Mouse (Mus musculus): Measurements from ENCODE around the gene Slc9a9. TPM values are rescaled to one million over a fixed set of nuclear protein-coding genes. Genes with fewer than 3 reads are reported as not detected.

Gene Slc9a9
- polyA plus RNA-seq, 1 experiment, result 5.3 TPM

GRCm38 (mm10) chr9:95125683-95126082, 456.0 kb downstream of the Slc9a9 start:
- DNase-seq (ENCODE audit: low read depth), result no peak
- TF ChIP-seq CTCF (IDR thresholded peaks at IDR 0.05; ENCODE audit: borderline replicate concordance, extremely low read depth, insufficient read depth, insufficient read length) (no peak), POLR2A (IDR thresholded peaks at IDR 0.05; ENCODE audit: borderline replicate concordance, extremely low read depth, insufficient read depth, insufficient read length, poor library complexity, severe bottlenecking) (no peak)

GRCm38 (mm10) chr9:95127774-95128173, 458.1 kb downstream of the Slc9a9 start:
- DNase-seq (ENCODE audit: low read depth), result no peak
- TF ChIP-seq CTCF (IDR thresholded peaks at IDR 0.05; ENCODE audit: borderline replicate concordance, extremely low read depth, insufficient read depth, insufficient read length), result no peak
- no peak for TF ChIP-seq POLR2A (IDR thresholded peaks at IDR 0.05; ENCODE audit: borderline replicate concordance, extremely low read depth, insufficient read depth, insufficient read length, poor library complexity, severe bottlenecking)

- no peak for DNase-seq (ENCODE audit: low read depth)
- TF ChIP-seq CTCF (IDR thresholded peaks at IDR 0.05; ENCODE audit: borderline replicate concordance, extremely low read depth, insufficient read depth, insufficient read length) (no peak), POLR2A (IDR thresholded peaks at IDR 0.05; ENCODE audit: borderline replicate concordance, extremely low read depth, insufficient read depth, insufficient read length, poor library complexity, severe bottlenecking) (no peak)
Measured at GRCm38 (mm10) chr9:95149206-95149729, 479.6 kb downstream of the Slc9a9 start.

GRCm38 (mm10) chr9:95150096-95150495, 480.4 kb downstream of the Slc9a9 start:
- TF ChIP-seq CTCF (IDR thresholded peaks at IDR 0.05; ENCODE audit: borderline replicate concordance, extremely low read depth, insufficient read depth, insufficient read length), result no peak
- TF ChIP-seq POLR2A (IDR thresholded peaks at IDR 0.05; ENCODE audit: borderline replicate concordance, extremely low read depth, insufficient read depth, insufficient read length, poor library complexity, severe bottlenecking), result no peak
- DNase-seq (ENCODE audit: low read depth), result no peak

- TF ChIP-seq CTCF (IDR thresholded peaks at IDR 0.05; ENCODE audit: borderline replicate concordance, extremely low read depth, insufficient read depth, insufficient read length) (no peak), POLR2A (IDR thresholded peaks at IDR 0.05; ENCODE audit: borderline replicate concordance, extremely low read depth, insufficient read depth, insufficient read length, poor library complexity, severe bottlenecking) (no peak)
- no peak for DNase-seq (ENCODE audit: low read depth)
Measured at GRCm38 (mm10) chr9:95150597-95150996, 480.9 kb downstream of the Slc9a9 start.

- DNase-seq (ENCODE audit: low read depth), result no peak
- TF ChIP-seq POLR2A (IDR thresholded peaks at IDR 0.05; ENCODE audit: borderline replicate concordance, extremely low read depth, insufficient read depth, insufficient read length, poor library complexity, severe bottlenecking), result no peak
- no peak for TF ChIP-seq CTCF (IDR thresholded peaks at IDR 0.05; ENCODE audit: borderline replicate concordance, extremely low read depth, insufficient read depth, insufficient read length)
Measured at GRCm38 (mm10) chr9:95150998-95151397, 481.3 kb downstream of the Slc9a9 start.

- peak; percentile 63 for DNase-seq (ENCODE audit: low read depth)
- TF ChIP-seq CTCF (IDR thresholded peaks at IDR 0.05; ENCODE audit: borderline replicate concordance, extremely low read depth, insufficient read depth, insufficient read length) (no peak), POLR2A (IDR thresholded peaks at IDR 0.05; ENCODE audit: borderline replicate concordance, extremely low read depth, insufficient read depth, insufficient read length, poor library complexity, severe bottlenecking) (no peak)
Measured at GRCm38 (mm10) chr9:95151746-95152145, 482.0 kb downstream of the Slc9a9 start.

- no peak for TF ChIP-seq POLR2A (IDR thresholded peaks at IDR 0.05; ENCODE audit: borderline replicate concordance, extremely low read depth, insufficient read depth, insufficient read length, poor library complexity, severe bottlenecking)
- TF ChIP-seq CTCF (IDR thresholded peaks at IDR 0.05; ENCODE audit: borderline replicate concordance, extremely low read depth, insufficient read depth, insufficient read length), result no peak
- no peak for DNase-seq (ENCODE audit: low read depth)
Measured at GRCm38 (mm10) chr9:95153966-95154365, 484.3 kb downstream of the Slc9a9 start.

- TF ChIP-seq POLR2A (IDR thresholded peaks at IDR 0.05; ENCODE audit: borderline replicate concordance, extremely low read depth, insufficient read depth, insufficient read length, poor library complexity, severe bottlenecking), result no peak
- no peak for DNase-seq (ENCODE audit: low read depth)
Measured at GRCm38 (mm10) chr9:95157948-95158347, 488.2 kb downstream of the Slc9a9 start.

- DNase-seq (ENCODE audit: low read depth), result no peak
Measured at GRCm38 (mm10) chr9:95158916-95159315, 489.2 kb downstream of the Slc9a9 start.

GRCm38 (mm10) chr9:95160575-95161300, 491.0 kb downstream of the Slc9a9 start:
- no peak for TF ChIP-seq CTCF (IDR thresholded peaks at IDR 0.05; ENCODE audit: borderline replicate concordance, extremely low read depth, insufficient read depth, insufficient read length)
- TF ChIP-seq POLR2A (IDR thresholded peaks at IDR 0.05; ENCODE audit: borderline replicate concordance, extremely low read depth, insufficient read depth, insufficient read length, poor library complexity, severe bottlenecking), result no peak
- peak; percentile 44 for DNase-seq (ENCODE audit: low read depth)

More at GRCm38 (mm10) chr9:95158916-95159315, 489.2 kb downstream of the Slc9a9 start:
- TF ChIP-seq CTCF (IDR thresholded peaks at IDR 0.05; ENCODE audit: borderline replicate concordance, extremely low read depth, insufficient read depth, insufficient read length), result no peak
- TF ChIP-seq POLR2A (IDR thresholded peaks at IDR 0.05; ENCODE audit: borderline replicate concordance, extremely low read depth, insufficient read depth, insufficient read length, poor library complexity, severe bottlenecking), result no peak

GRCm38 (mm10) chr9:95161699-95162098, 492.0 kb downstream of the Slc9a9 start:
- peak; percentile 45 for DNase-seq (ENCODE audit: low read depth)

More at GRCm38 (mm10) chr9:95161699-95162098, 492.0 kb downstream of the Slc9a9 start:
- no peak for TF ChIP-seq POLR2A (IDR thresholded peaks at IDR 0.05; ENCODE audit: borderline replicate concordance, extremely low read depth, insufficient read depth, insufficient read length, poor library complexity, severe bottlenecking)
- no peak for TF ChIP-seq CTCF (IDR thresholded peaks at IDR 0.05; ENCODE audit: borderline replicate concordance, extremely low read depth, insufficient read depth, insufficient read length)
